Mouse (Mus musculus) megakaryocyte, embryonic 14.5 days (primary cell): ENCODE results near the gene Wnt9b. TPM values are rescaled to one million over a fixed set of nuclear protein-coding genes. Genes with fewer than 3 reads are reported as not detected.
"Not testable (repeated sequence)": the region's sequence is repeated elsewhere in the genome, so short reads cannot be mapped to it uniquely, and the experiment has no call there.

Experiments
- H3K27me3 ChIP-seq: replicated peaks from 2 replicates; pipeline ENCODE3; 2012; ENCODE audit warnings: inconsistent platforms
- H3K36me3 ChIP-seq: replicated peaks from 2 replicates; pipeline ENCODE3; 2012; ENCODE audit warnings: low read length, inconsistent platforms, mixed read lengths
- H3K4me1 ChIP-seq: 2 replicates; pipeline ENCODE4 v1.6.1; 2012; ENCODE audit warnings: inconsistent platforms
- H3K4me3 ChIP-seq: replicated peaks from 2 replicates; pipeline ENCODE3; 2012; ENCODE audit warnings: moderate library complexity, mild to moderate bottlenecking, inconsistent platforms
- H3K9me3 ChIP-seq: 2 replicates; pipeline ENCODE4 v1.6.1; 2012; ENCODE audit warnings: inconsistent platforms
- FLI1 ChIP-seq: IDR thresholded peaks from 2 replicates; pipeline ENCODE4 v1.6.1; 2012; ENCODE audit warnings: low read length, inconsistent platforms, mixed read lengths
- GATA1 ChIP-seq: IDR thresholded peaks from 3 replicates; pipeline ENCODE4 v1.6.1; 2012; ENCODE audit warnings: mixed read lengths, low read length, inconsistent platforms, borderline replicate concordance
- polyA plus RNA-seq: library from polyadenylated mRNA; stranded (reverse); fragments of >175 nt; gene quantifications from 2 replicates; pipeline ENCODE4 v1.2.3, GENCODE M21; 2012; ENCODE audit warnings: low replicate concordance; ENCODE audit not compliant: insufficient read depth

Wnt9b gene
- polyA plus RNA-seq, 1 experiment = not detected

DNA sequence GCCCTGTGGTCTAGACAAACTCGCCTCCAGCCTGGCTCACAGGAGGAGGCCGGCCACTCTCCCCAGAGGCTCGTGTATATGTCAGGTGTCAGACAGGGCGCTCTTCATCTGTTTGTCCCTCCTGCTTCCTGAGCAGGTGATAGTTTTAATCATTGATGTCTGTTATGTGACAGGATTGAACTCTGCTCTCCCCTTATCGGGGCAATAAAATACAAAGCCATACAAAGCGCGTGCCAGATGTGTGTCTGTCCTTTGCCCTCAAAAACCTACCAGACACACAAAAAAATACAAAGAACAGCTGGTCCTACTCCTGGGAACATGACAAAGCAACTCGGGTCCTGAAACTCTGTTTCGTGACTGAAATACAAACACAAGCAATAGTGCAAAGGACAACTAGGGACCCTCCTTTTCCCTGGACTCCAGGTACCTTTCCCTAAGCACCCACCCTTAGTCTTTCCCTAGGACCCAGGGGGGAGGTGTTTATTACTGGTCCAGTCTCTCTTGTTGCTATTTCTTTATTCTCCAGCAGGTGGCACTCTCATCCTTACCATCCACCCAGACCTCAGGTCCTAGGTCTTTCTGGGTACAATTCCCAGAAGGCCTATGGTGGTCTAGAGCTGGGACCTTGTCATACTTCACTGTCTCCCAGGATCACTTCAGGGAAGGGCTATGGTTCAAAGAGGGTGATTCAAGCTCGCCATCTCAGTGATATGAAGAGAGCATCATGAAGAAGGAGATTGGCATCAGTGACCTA is 14.0 kb upstream of the Wnt9b start:
- Histone ChIP-seq H3K4me1 (peaks cover 51% of the 10 kb centered on the region), H3K9me3 (peaks cover 8% of the 10 kb centered on the region; the same call in 1 of the 2 replicates), H3K27me3 (peaks cover 54% of the 10 kb centered on the region), H3K36me3 (no peaks in the 10 kb centered on the region), H3K4me3 (no peak overlapping the region)
- TF ChIP-seq FLI1 (no peak), GATA1 (no peak)

DNA sequence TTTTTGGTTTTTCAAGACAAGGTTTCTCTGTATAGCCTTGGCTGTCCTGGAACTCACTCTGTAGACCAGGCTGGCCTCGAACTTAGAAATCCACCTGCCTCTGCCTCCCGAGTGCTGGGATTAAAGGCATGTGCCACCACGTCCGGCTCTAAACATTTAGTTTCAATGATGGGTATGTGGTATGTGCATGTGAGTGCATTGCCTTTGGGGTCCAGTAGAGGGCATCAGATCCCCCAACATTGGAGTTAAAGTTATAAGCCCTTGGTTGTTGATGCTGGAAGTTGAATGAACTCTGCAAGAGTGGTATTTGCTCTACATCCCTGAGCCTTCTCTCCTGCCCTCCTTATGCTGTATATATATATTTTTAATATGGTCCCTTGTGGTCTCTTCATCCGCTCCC is 11.3 kb upstream of the Wnt9b start:
- peaks cover 47% of the 10 kb centered on the region for H3K27me3 ChIP-seq
- not testable (repeated sequence) for H3K36me3 ChIP-seq, H3K4me3 ChIP-seq, H3K9me3 ChIP-seq
- peaks cover 27% of the 10 kb centered on the region for H3K4me1 ChIP-seq

DNA sequence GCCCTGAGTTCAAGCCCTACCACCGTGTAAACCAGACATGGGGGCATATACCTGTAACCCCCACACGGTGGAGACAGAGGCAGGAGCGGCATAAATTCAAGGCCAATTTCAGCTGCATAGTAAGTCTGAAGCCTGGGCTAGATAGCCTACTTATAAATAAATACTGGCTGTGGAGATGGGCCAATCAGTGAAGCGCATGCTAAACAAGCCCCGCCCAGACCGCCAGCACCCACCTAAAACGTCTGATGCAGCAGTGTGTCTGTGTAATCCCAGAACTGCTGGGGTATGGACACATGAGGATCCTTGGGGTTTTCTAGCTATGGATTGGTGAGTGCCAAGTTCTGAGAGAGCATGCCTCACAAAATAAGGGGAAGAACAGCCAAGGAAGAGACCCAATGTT is 10.5 kb upstream of the Wnt9b start:
- no peaks in the 10 kb centered on the region for H3K36me3 ChIP-seq
- H3K9me3 ChIP-seq = peaks cover 8% of the 10 kb centered on the region; the same call in 1 of the 2 replicates
- peaks cover 19% of the 10 kb centered on the region for H3K4me1 ChIP-seq
- H3K27me3 ChIP-seq = peaks cover 47% of the 10 kb centered on the region
- TF ChIP-seq FLI1 (no peak), GATA1 (no peak)
- H3K4me3 ChIP-seq = no peak overlapping the region

DNA sequence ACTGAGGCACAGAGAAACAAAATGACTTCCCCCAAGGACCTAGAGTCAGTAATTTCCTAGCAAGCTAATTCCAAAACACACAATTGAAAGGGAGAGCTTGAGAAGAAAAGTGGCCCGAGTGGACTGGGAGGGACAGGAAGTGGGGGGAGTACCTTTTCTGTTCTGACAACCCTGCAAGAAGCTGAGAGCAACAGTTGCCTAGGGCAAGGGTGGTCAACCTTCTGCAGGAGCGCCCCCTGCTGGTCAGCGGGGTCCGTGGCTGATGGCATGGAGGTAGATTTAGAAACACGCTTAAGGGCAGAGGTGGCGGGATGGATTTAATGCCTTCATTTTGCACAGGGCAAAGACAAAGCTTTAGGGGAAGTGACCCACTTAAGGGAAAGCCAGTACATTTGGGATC is 9.1 kb upstream of the Wnt9b start:
- TF ChIP-seq GATA1 = no peak
- TF ChIP-seq FLI1 = no peak
- Histone ChIP-seq H3K36me3 (no peaks in the 10 kb centered on the region), H3K4me3 (no peak overlapping the region), H3K9me3 (peaks cover 8% of the 10 kb centered on the region; the same call in 1 of the 2 replicates), H3K4me1 (peaks cover 5% of the 10 kb centered on the region), H3K27me3 (peaks cover 50% of the 10 kb centered on the region)

DNA sequence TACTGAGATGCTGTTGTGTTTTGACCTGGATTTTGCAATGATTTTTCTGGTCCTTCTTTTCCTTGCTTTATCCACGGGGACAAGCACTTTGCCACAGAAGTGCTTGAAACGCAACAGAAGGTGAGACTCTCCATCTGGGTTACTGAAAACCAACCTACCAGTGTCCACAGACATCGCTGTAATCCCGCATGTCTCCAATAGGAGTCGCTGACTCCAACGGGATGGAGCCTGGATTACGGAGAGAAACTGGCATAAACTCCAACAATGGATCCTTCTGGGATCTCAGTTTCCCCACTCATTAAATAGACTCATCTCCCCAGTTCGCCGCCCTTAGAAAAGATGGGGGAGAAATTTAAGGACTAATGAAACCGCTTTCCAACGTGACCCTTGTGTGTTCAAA is 8.4 kb upstream of the Wnt9b start:
- TF ChIP-seq GATA1 (no peak), FLI1 (no peak)
- peaks cover 56% of the 10 kb centered on the region for H3K27me3 ChIP-seq

DNA sequence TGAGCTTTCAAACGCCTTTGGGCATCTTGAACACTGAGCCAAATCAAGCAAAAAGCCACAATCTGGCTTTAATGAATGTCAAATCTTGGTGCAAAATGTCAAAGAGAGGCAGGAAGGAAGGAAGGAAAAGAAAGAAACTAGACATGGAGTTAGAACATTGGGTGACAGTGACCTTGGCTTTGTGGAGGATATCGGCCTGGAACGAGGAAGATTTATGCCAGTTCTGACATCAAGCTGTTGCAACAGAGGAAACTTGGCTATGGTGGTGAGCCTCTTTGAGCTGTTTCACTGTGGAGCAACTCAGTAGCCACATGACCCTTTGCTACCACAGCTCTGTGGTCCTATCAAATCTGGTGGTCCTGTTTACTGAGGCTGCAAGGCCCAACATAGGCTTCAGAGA is 991 bp upstream of the Wnt9b start:
- Histone ChIP-seq H3K9me3 (peaks cover 3% of the 10 kb centered on the region; the same call in 1 of the 2 replicates), H3K4me3 (no peak overlapping the region), H3K36me3 (no peaks in the 10 kb centered on the region), H3K4me1 (peaks cover 13% of the 10 kb centered on the region), H3K27me3 (peaks cover 91% of the 10 kb centered on the region)
- TF ChIP-seq FLI1 (no peak), GATA1 (no peak)

More for the DNA sequence above, 8.4 kb upstream of the Wnt9b start:
- H3K36me3 ChIP-seq = no peaks in the 10 kb centered on the region
- peaks cover 8% of the 10 kb centered on the region; the same call in 1 of the 2 replicates for H3K9me3 ChIP-seq
- peaks cover 5% of the 10 kb centered on the region; the same call in 1 of the 2 replicates for H3K4me1 ChIP-seq
- H3K4me3 ChIP-seq = no peak overlapping the region

DNA sequence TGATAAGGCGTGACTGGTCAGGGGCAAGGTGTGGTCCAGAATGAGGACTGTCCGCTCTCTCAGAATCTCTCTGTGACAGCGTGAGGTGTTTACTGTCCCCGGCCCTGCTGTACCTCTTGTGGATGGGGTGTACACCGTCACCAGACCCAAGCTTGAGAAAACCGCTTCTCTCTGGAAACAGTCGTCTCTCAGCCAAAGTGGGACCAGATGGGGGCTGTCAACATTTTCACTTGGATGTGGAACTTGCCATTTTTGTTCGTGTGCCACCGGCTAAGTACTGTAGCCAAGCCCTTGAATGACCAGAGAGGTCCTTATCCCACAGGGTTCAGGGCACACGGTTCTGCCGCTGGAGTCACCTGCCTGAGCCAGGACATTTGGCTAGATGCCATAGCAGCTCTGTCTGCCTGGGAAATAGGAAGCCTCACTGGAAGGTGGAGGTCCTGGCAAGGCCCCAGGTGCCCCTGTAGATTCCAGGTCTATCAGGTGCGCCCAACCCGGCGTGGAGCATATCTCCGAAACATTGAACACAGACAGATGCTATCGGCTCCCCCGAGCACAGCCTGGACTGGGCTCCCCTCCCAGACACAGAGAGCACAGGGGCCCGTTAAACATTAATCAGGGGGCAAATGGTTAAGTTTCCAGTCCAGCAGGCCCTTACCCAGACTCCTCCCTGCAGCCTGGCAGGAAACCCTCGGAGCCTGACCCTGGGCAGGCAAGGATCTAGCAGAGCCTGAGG is 14.4 kb downstream of the Wnt9b start:
- H3K4me1 ChIP-seq = peaks cover 8% of the 10 kb centered on the region
- H3K9me3 ChIP-seq = no peaks in the 10 kb centered on the region
- peaks cover 87% of the 10 kb centered on the region for H3K27me3 ChIP-seq
- no peak overlapping the region for H3K4me3 ChIP-seq
- no peaks in the 10 kb centered on the region for H3K36me3 ChIP-seq
- TF ChIP-seq GATA1 (no peak), FLI1 (no peak)

DNA sequence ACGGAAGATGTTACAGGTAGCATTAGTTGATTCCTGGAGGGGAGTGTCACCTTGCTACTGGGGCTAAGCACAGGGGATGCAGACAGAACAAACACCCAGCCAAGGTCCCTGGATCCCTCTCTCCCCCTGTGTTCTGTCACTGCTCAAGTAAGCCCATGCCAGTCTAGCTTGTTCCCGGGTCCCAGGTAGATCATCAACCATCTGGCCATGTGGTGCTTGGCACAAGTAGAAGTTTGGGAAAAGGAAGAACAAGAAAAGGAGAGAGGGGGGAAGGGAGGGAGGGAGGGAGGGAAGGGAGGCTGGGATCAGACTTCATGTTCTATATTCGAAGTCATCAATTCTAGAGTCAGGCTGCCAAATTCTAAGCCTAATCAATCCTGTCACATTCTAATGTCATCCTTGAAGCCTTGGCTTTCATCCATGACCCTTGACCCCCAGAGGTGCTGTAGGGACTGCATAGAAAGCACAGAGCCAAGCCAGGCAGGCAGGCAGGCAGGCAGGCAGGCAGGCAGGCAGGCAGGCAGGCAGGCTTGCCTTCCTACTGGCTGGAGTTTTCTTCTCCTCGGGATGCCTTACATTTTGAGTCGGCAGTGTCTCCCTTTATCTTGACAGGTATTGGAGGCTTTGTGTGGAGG is 15.1 kb downstream of the Wnt9b start:
- no peaks in the 10 kb centered on the region for H3K9me3 ChIP-seq
- H3K36me3 ChIP-seq = no peaks in the 10 kb centered on the region
- H3K4me3 ChIP-seq = no peak overlapping the region
- peaks cover 8% of the 10 kb centered on the region for H3K4me1 ChIP-seq
- no peak for TF ChIP-seq GATA1
- no peak for TF ChIP-seq FLI1
- H3K27me3 ChIP-seq = peaks cover 87% of the 10 kb centered on the region

DNA sequence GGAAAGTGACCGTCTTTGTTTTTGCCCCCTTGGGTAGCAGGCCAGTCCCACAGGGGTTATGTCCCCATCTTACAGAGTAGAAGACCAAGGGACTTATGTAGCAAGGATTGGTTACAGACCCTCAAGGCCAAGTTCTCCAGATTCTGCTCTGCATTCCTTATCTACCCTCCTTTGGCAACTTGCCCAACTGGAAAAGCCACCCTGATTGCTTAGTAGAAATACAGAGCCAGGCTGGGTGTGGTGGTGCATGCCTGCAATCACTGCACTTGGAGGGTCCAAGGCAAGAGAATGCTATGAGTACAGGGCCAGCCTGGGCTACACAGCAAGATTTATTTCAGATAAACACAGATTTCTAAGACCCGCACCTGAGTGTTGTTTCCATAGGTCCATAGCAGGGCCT is 15.7 kb downstream of the Wnt9b start:
- TF ChIP-seq GATA1 (no peak), FLI1 (no peak)
- H3K36me3 ChIP-seq = no peaks in the 10 kb centered on the region
- peaks cover 87% of the 10 kb centered on the region for H3K27me3 ChIP-seq
- H3K4me1 ChIP-seq = peaks cover 8% of the 10 kb centered on the region
- H3K9me3 ChIP-seq = no peaks in the 10 kb centered on the region
- no peak overlapping the region for H3K4me3 ChIP-seq

DNA sequence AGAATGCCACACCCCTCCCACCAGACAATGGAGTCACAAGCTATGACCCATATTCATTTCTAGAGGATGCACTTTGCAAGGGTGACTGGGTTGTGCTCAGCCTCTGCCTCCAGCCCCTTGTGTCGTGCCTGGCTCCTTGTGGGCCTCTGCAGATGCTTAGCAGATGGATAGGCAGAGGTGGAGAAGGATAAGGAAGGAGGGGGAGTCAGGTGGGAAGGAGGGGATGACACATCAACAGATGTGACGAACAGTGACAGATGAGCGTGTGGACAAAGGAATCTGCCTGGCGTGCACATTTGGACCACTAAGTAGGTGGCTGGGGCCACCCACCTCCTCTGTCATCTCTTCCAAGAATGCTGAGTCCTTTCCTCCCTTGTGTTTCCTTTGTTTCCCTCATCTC is 16.6 kb downstream of the Wnt9b start:
- H3K36me3 ChIP-seq = no peaks in the 10 kb centered on the region
- peaks cover 87% of the 10 kb centered on the region for H3K27me3 ChIP-seq
- H3K9me3 ChIP-seq = no peaks in the 10 kb centered on the region
- H3K4me3 ChIP-seq = no peak overlapping the region
- H3K4me1 ChIP-seq = peaks cover 9% of the 10 kb centered on the region
- TF ChIP-seq GATA1 = no peak
- no peak for TF ChIP-seq FLI1
